Comparison of ENCODE assay signal across 22 mouse cellular contexts in the genomic region with DNA sequence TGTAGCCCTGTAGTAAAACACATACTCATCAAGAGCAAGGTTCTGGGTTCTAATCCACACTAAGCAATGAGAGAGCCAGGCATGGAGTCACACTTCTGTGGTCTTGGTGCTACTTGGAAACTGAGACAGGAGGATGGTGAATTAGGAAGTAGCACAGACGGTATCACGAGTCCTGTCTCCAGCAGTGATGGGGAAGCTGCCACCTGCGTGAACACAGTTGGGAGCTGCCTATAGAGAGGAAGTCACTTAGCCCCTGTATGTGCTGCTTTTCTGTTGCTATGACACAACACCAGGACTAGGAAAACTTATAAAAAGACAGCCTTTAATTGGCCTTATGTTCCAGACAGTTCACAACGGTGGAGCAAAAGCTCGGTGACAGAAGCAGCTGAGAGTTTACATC. TPM values are rescaled to one million over a fixed set of nuclear protein-coding genes. Genes with fewer than 3 reads are reported as not detected.
A peak's percentile ranks its signal among the peaks of the same experiment; 100 is the strongest.
DNase-seq lines count a peak whose midpoint lies in the region; ATAC-seq and TF ChIP-seq lines count a peak whose summit lies in the region.
"Had no signal": no experiment of that assay in that cellular context is flagged by ENCODE, and none has a peak within 500 bp of the region (broad histone marks: within the 10 kb centered on the region; RNA-seq: fewer than 3 reads in every experiment).

No protein-coding gene starts in this region.

- ATAC-seq in lung, postnatal 0 days, result no peak
- ATAC-seq in megakaryocyte progenitor cell, adult 5-6 weeks (replicated peaks; ENCODE audit: poor library complexity), result peak; percentile 68
- ATAC-seq in erythroid progenitor cell, adult 5-6 weeks (replicated peaks; ENCODE audit: low FRiP score, poor library complexity, severe bottlenecking), result no peak
- ATAC-seq: forebrain, embryonic 13.5 days; hindbrain, postnatal 0 days had no signal

- WGBS in lung, postnatal 0 days, result 61% methylated on average over 5 of the region's 5 CpGs

- H3K9me3 ChIP-seq in lung, postnatal 0 days (ENCODE audit: low read length), result no peaks in the 10 kb centered on the region
- H3K9me3 ChIP-seq: embryonic facial prominence, embryonic 13.5 days; forebrain, embryonic 13.5 days; heart, embryonic 10.5 days; hindbrain, embryonic 12.5 days had no signal

- TF ChIP-seq CTCF in lung, postnatal 0 days (IDR thresholded peaks at IDR 0.05), result no peak

- H3K4me2 ChIP-seq in lung, postnatal 0 days (replicated peaks; ENCODE audit: low read depth, low read length), result no peak overlapping the region
- H3K4me2 ChIP-seq: embryonic facial prominence, embryonic 13.5 days; forebrain, embryonic 13.5 days; hindbrain, embryonic 12.5 days had no signal

- H3K27me3 ChIP-seq in lung, postnatal 0 days (replicated peaks; ENCODE audit: insufficient read depth, low read length), result no peaks in the 10 kb centered on the region
- H3K27me3 ChIP-seq: embryonic facial prominence, embryonic 13.5 days; forebrain, embryonic 13.5 days; hindbrain, embryonic 12.5 days had no signal

- H3K36me3 ChIP-seq in lung, postnatal 0 days (ENCODE audit: insufficient read depth, low read length), result no peaks in the 10 kb centered on the region
- H3K36me3 ChIP-seq: embryonic facial prominence, embryonic 13.5 days; heart, embryonic 10.5 days; hindbrain, embryonic 12.5 days had no signal

- H3K9ac ChIP-seq in lung, postnatal 0 days (replicated peaks; ENCODE audit: low read depth), result no peak overlapping the region
- H3K9ac ChIP-seq: embryonic facial prominence, embryonic 13.5 days; forebrain, embryonic 13.5 days; hindbrain, embryonic 12.5 days had no signal

- no peaks in the 10 kb centered on the region for H3K4me1 ChIP-seq in lung, postnatal 0 days (ENCODE audit: insufficient read depth, low read depth, low read length)
- H3K4me1 ChIP-seq: embryonic facial prominence, embryonic 13.5 days; forebrain, embryonic 13.5 days; heart, embryonic 10.5 days; hindbrain, embryonic 12.5 days had no signal

- no peak overlapping the region for H3K27ac ChIP-seq in lung, postnatal 0 days (ENCODE audit: low read length)
- H3K27ac ChIP-seq: embryonic facial prominence, embryonic 13.5 days; forebrain, embryonic 13.5 days; gastrocnemius, adult 2 months; heart, embryonic 10.5 days; hindbrain, embryonic 12.5 days; hindbrain, postnatal 0 days had no signal

- H3K4me3 ChIP-seq in lung, postnatal 0 days (ENCODE audit: low read depth, low read length), result no peak overlapping the region
- H3K4me3 ChIP-seq: embryonic facial prominence, embryonic 13.5 days; forebrain, embryonic 13.5 days; gastrocnemius, adult 2 months; heart, embryonic 10.5 days; hindbrain, embryonic 12.5 days had no signal

- DNase-seq in lung, postnatal 25 days (ENCODE audit: low spot score), result peak; percentile 16
- no peak for DNase-seq in lung, postnatal 0 days (ENCODE audit: low spot score)
- DNase-seq in brain, adult 2 months (ENCODE audit: low read depth, low spot score), result peak; percentile 33
- DNase-seq in spleen, adult 18-20 months, result no peak
- no peak for DNase-seq in natural killer cell, adult 2 months (ENCODE audit: low spot score in 2 of 2)
- DNase-seq: adrenal gland, adult 8-10 months; adrenal gland, postnatal 36 days; cerebellum, adult 11 months; cerebellum, adult 8-10 months; gastrocnemius, adult 2 months; gastrocnemius, postnatal 25 days; heart, adult 18-20 months; heart, postnatal 10 days; heart, postnatal 4 days had no signal

- no peak for TF ChIP-seq EP300 in lung, postnatal 0 days (IDR thresholded peaks at IDR 0.05)

RNA-seq across cellular contexts. Expression of a gene that starts 6.4 kb away (rescaled TPM):
- polyA plus RNA-seq in lung, postnatal 0 days (2015; fragmentation: Nextera tagmentation; extraction: Ambion mirVana), result 3.4 and 3.7 TPM in 2 replicates
- 118 and 119 TPM in 2 replicates for total RNA-seq in megakaryocyte progenitor cell, adult 5-6 weeks (2015)
- total RNA-seq in megakaryocyte progenitor cell, adult 5-6 weeks (2017), result 75.0 and 76.9 TPM in 2 replicates
- 33.2 and 46.1 TPM in 2 replicates for total RNA-seq in erythroid progenitor cell, adult 5-6 weeks (2015; ENCODE audit: low replicate concordance)
- total RNA-seq in erythroid progenitor cell, adult 5-6 weeks (2017; ENCODE audit: low replicate concordance), result 11.7 and 14.2 TPM in 2 replicates
- total RNA-seq: CH12.LX had no signal

RNA-seq across cellular contexts. Expression of a gene that starts 16.0 kb away (rescaled TPM):
- 63.5 and 74.9 TPM in 2 replicates for polyA plus RNA-seq in lung, postnatal 0 days (2015; fragmentation: Nextera tagmentation; extraction: Ambion mirVana)
- 196 and 200 TPM in 2 replicates for total RNA-seq in megakaryocyte progenitor cell, adult 5-6 weeks (2015)
- total RNA-seq in megakaryocyte progenitor cell, adult 5-6 weeks (2017), result 76.1 and 90.5 TPM in 2 replicates
- 22.6 and 42.9 TPM in 2 replicates for total RNA-seq in erythroid progenitor cell, adult 5-6 weeks (2015; ENCODE audit: low replicate concordance)
- total RNA-seq in erythroid progenitor cell, adult 5-6 weeks (2017; ENCODE audit: low replicate concordance), result 15.5 and 28.0 TPM in 2 replicates

RNA-seq across cellular contexts. Expression of a gene that starts 27.7 kb away (rescaled TPM):
- 11.8 and 12.3 TPM in 2 replicates for polyA plus RNA-seq in lung, postnatal 0 days (2015; fragmentation: Nextera tagmentation; extraction: Ambion mirVana)
- total RNA-seq in megakaryocyte progenitor cell, adult 5-6 weeks (2015), result 13.5 and 15.5 TPM in 2 replicates
- total RNA-seq in megakaryocyte progenitor cell, adult 5-6 weeks (2017), result 20.3 and 31.9 TPM in 2 replicates
- 1.3 and 14.8 TPM in 2 replicates for total RNA-seq in erythroid progenitor cell, adult 5-6 weeks (2015; ENCODE audit: low replicate concordance)
- 5.6 and 8.9 TPM in 2 replicates for total RNA-seq in erythroid progenitor cell, adult 5-6 weeks (2017; ENCODE audit: low replicate concordance)

Comparison
In these comparisons a context has a peak if more than half of its experiments do, and no peak if none do; other contexts are left out.
1. DNase-seq: peak in lung, postnatal 25 days (single experiment) and brain, adult 2 months (single experiment); none in lung, postnatal 0 days (single experiment), spleen, adult 18-20 months (0 of 2) and natural killer cell, adult 2 months (0 of 2).